Mouse (Mus musculus) mesoderm, embryonic 11.5 days (tissue): Measurements from ENCODE around the gene Gjb2.

ENCODE experiments used
- DNase-seq: peaks from one replicate; pipeline ENCODE4 v3.0.0-alpha.2; 2012; ENCODE audit warnings: low read depth, low spot score

Gjb2 gene

DNA sequence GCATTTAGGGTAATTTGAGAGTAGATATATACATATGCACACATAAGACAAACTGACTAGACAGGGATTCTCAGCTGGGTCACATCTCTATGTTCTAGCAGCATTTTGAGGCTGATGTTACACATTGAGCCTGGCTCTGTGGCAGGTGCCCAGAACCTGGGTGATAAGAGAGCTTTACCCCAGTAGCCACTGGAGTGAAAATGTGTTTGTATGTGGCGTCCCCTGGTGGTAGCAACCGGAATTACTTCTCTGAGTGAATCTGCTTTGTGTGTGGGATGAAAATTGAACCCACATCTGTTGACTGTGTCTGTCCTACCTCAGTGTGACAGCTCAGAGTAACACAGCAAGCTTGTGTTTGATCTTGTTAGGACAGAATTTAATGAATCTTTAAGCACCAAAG, 34.6 kb downstream of the Gjb2 start:
- peak; percentile 66 for DNase-seq

DNA sequence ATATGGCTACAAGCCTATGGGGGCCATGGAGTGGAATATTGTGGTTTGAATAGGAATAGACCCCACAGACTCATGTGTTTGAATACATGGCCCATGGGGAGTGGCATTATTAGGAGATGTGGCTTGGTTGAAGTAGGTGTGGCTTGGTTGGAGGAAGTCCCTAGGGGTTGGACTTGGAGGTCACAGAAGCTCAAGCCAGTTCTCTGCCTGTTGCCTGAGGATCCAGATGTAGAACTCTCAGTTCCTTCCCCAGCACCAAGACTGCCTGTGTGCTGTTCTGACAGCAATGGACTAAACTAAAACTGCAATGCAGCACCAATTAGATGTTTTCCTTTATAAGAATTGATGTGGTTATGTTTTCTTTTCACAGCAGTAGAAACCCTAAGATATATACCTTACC, 38.4 kb downstream of the Gjb2 start:
- no peak for DNase-seq

DNA sequence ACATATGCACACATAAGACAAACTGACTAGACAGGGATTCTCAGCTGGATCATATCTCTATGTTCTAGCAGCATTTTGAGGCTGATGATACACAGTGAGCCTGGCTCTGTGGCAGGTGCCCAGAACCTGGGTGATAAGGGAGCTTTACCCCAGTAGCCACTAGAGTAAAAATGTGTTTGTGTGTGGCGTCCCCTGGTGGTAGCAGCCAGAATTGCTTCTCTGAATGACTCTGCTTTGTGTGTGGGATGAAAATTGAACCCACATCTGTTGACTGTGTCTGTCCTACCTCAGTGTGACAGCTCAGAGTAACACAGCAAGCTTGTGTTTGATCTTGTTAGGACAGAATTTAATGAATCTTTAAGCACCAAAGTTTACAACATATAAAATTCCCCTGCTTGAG, 44.5 kb downstream of the Gjb2 start:
- DNase-seq, result peak; percentile 84

DNA sequence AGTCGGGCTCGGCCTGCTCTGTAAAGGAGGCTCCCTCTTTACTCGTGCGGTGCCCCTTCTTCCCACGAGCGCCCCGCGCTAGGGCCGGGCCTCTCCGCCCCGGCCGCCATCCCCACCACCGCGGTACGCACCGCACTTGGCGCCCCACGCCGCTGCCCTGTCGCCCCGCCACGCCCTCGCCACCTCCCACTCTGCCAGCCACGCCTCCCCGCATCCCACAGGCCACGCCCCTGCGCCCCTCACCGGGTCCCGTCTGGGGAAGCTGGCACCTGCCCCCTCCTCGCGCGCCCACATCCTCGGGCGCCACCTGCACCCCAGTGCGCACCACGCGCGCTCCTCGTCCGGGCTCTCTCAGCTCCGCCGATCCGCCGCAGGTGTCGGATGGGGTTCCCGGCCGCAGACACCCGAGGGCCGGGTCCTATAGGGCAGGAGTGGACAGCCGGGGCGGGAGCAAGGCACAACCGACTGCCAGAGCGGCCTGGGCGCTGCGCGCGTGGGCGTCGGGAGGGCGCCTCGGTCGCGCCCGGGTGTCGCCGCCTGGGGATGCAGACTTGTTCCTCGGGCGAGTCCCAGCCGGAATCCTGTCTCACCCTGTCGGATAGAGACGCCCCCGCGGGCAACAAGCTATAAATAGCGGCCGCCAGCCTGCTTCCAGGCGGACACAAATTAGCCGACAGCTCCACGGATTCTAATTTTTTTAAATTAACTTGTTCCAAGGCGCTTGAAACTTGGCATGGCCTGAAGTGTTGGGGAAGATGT, 46.8 kb downstream of the Gjb2 start, which contains the start of gene Gja3:
Gene Gja3 (minus strand): TSS at position 538 of the 759 bp plus-strand sequence.
- DNase-seq, result peak; percentile 28

DNA sequence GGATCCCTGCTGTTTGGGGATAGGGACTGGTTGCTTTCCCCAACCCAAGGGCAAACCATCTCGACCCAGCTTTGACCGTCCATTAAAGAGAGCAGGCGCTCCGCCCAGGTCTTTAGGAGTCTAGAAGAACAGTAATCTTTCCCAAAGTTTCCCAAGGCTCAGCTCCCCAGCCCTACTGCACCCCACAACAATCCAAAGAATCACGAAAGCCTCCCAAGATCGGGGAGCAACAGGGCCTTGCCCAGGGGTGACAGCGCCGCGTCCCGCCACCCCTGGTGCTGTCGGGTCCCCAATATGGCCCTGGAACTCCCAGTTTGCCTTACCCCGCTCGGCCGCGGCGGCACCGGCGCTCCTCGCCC, 47.3 kb downstream of the Gjb2 start:
- DNase-seq, result no peak

DNA sequence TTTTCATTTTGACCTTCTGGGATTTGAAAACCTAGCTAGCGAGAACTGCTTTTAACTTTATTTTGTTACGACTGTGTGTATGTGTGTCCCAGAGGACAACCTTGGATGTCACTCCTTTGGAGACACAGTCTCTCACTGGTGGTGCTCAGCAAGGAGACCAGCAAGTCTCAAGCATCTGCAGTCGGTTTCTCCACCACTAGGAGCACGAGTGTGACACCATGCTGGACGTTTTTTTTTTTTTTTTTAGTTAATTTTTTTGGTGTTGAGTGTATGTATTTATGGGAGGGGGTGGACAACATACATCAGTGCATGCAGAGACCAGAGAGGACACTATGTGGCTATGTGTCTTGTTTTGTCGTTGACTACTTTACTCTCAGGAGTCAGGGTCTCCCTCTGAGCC, 51.8 kb downstream of the Gjb2 start:
- DNase-seq, result no peak
